Mouse (Mus musculus): ENCODE data around the gene Rpap3. TPM values are rescaled to one million over a fixed set of nuclear protein-coding genes. Genes with fewer than 3 reads are reported as not detected.

Rpap3 gene
- total RNA-seq, 1 experiment, result 32.2 TPM

DNA sequence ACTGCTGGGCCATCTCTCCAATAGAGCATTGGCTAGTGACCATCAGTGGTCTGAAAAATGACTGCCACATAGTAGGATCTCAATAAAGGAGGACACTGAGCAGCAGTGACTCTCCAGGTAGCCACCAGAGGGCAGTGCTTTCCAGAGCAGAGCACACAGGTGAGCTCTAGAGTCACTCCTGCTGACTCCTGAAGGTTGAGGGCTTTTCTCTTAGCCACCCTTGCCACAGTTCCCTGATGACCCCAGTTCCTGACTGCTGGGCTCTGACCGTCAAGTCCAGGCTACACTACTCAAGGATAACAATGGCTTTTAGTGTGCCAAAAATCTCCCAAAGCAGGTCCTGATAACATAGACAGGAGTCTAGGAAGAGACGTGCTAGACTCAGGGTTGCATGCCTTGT lies 46.1 kb upstream of the Rpap3 start:
- no peaks in the 10 kb centered on the region for H3K9me3 ChIP-seq (ENCODE audit: control insufficient read depth, insufficient read depth, low read depth, low read length)
- H3K4me3 ChIP-seq (ENCODE audit: insufficient read depth in 1 of 2, low read depth in 1 of 2, low read length in 2 of 2, poor library complexity in 1 of 2, severe bottlenecking in 1 of 2), result no peak overlapping the region
- H3K36me3 ChIP-seq (ENCODE audit: control insufficient read depth, insufficient read depth, low read length, poor library complexity, severe bottlenecking), result no peaks in the 10 kb centered on the region; the same call in 1 of the 2 replicates
- TF ChIP-seq CHD2 (IDR thresholded peaks at IDR 0.05; ENCODE audit: low read depth, low read length) (no peak), ZC3H11A (IDR thresholded peaks at IDR 0.05; ENCODE audit: borderline replicate concordance, low read depth, low read length) (0 out of 2 replicates have a peak, but pooled peaks have one; percentile 13), MAFK (IDR thresholded peaks at IDR 0.05; ENCODE audit: insufficient read depth, low read depth, low read length) (no peak), ZNF384 (IDR thresholded peaks at IDR 0.05; ENCODE audit: low read depth, low read length) (no peak), HCFC1 (IDR thresholded peaks at IDR 0.05; ENCODE audit: borderline replicate concordance, insufficient read depth, low read length) (no peak)
- DNase-seq (ENCODE audit: low read depth, low spot score), result no peak
- no peak overlapping the region for H3K9ac ChIP-seq (ENCODE audit: insufficient read depth, low read depth, low read length, poor library complexity, severe bottlenecking)
- H3K27ac ChIP-seq (ENCODE audit: insufficient read depth, low read depth, low read length, poor library complexity, severe bottlenecking), result no peak overlapping the region; the same call in 1 of the 2 replicates
- peaks cover 4 to 20% of the 10 kb centered on the region in 2 experiments; a peak in 3 of 4 replicates for H3K4me1 ChIP-seq (ENCODE audit: control insufficient read depth in 2 of 2, insufficient read depth in 2 of 2, low read length in 2 of 2, poor library complexity in 1 of 2)
- in situ Hi-C loops (cut with MboI; ENCODE audit: low sequenced_read_pairs in 2 of 2, unreplicated experiment in 2 of 2), result no loop called here

GRCm38 (mm10) chr15:97750697-97751096 lies 45.1 kb upstream of the Rpap3 start:
- Histone ChIP-seq H3K36me3 (ENCODE audit: control insufficient read depth, insufficient read depth, low read length, poor library complexity, severe bottlenecking) (no peaks in the 10 kb centered on the region; the same call in 1 of the 2 replicates), H3K9ac (ENCODE audit: insufficient read depth, low read depth, low read length, poor library complexity, severe bottlenecking) (no peak overlapping the region), H3K4me3 (ENCODE audit: insufficient read depth in 1 of 2, low read depth in 1 of 2, low read length in 2 of 2, poor library complexity in 1 of 2, severe bottlenecking in 1 of 2) (no peak overlapping the region), H3K9me3 (ENCODE audit: control insufficient read depth, insufficient read depth, low read depth, low read length) (no peaks in the 10 kb centered on the region), H3K4me1 (ENCODE audit: control insufficient read depth in 2 of 2, insufficient read depth in 2 of 2, low read length in 2 of 2, poor library complexity in 1 of 2) (peaks cover under 1 to 16% of the 10 kb centered on the region in 2 experiments; a peak in 3 of 4 replicates), H3K27ac (ENCODE audit: insufficient read depth, low read depth, low read length, poor library complexity, severe bottlenecking) (no peak overlapping the region)
- DNase-seq (ENCODE audit: low read depth, low spot score), result no peak
- in situ Hi-C loops (cut with MboI; ENCODE audit: low sequenced_read_pairs in 2 of 2, unreplicated experiment in 2 of 2), result no loop called here
- TF ChIP-seq ZC3H11A (IDR thresholded peaks at IDR 0.05; ENCODE audit: borderline replicate concordance, low read depth, low read length) (no peak), MAFK (IDR thresholded peaks at IDR 0.05; ENCODE audit: insufficient read depth, low read depth, low read length) (no peak), HCFC1 (IDR thresholded peaks at IDR 0.05; ENCODE audit: borderline replicate concordance, insufficient read depth, low read length) (no peak), ZNF384 (IDR thresholded peaks at IDR 0.05; ENCODE audit: low read depth, low read length) (no peak), CHD2 (IDR thresholded peaks at IDR 0.05; ENCODE audit: low read depth, low read length) (no peak)

DNA sequence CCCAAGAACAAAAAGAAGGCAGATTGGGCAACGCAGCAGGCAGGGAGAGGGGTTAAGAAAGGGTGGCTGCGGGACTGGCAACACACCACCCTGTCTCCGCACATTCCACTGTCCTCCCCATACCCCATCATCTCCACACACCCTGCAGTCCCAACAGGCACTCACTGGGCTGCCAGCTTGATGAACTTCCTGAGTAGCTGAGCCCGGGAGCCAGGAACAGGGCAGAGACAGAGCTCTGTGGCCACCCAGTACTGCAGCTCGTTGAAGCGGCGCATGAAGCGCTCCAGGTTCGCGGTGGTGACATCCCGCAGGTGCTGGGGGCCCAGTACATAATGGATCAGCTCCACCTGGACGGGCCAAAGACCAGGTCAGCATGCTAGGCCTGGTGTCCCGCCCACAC lies 44.2 kb upstream of the Rpap3 start:
- TF ChIP-seq ZC3H11A (IDR thresholded peaks at IDR 0.05; ENCODE audit: borderline replicate concordance, low read depth, low read length) (no peak), MAFK (IDR thresholded peaks at IDR 0.05; ENCODE audit: insufficient read depth, low read depth, low read length) (no peak), ZNF384 (IDR thresholded peaks at IDR 0.05; ENCODE audit: low read depth, low read length) (no peak), HCFC1 (IDR thresholded peaks at IDR 0.05; ENCODE audit: borderline replicate concordance, insufficient read depth, low read length) (no peak), CHD2 (IDR thresholded peaks at IDR 0.05; ENCODE audit: low read depth, low read length) (no peak)
- Histone ChIP-seq H3K9me3 (ENCODE audit: control insufficient read depth, insufficient read depth, low read depth, low read length) (no peaks in the 10 kb centered on the region), H3K4me1 (ENCODE audit: control insufficient read depth in 2 of 2, insufficient read depth in 2 of 2, low read length in 2 of 2, poor library complexity in 1 of 2) (peaks cover 0 to 11% of the 10 kb centered on the region in 2 experiments; a peak in 2 of 4 replicates), H3K36me3 (ENCODE audit: control insufficient read depth, insufficient read depth, low read length, poor library complexity, severe bottlenecking) (no peaks in the 10 kb centered on the region; the same call in 1 of the 2 replicates), H3K9ac (ENCODE audit: insufficient read depth, low read depth, low read length, poor library complexity, severe bottlenecking) (no peak overlapping the region), H3K27ac (ENCODE audit: insufficient read depth, low read depth, low read length, poor library complexity, severe bottlenecking) (no peak overlapping the region; the same call in 1 of the 2 replicates), H3K4me3 (ENCODE audit: insufficient read depth in 1 of 2, low read depth in 1 of 2, low read length in 2 of 2, poor library complexity in 1 of 2, severe bottlenecking in 1 of 2) (no peak overlapping the region)
- in situ Hi-C loops (cut with MboI; ENCODE audit: low sequenced_read_pairs in 2 of 2, unreplicated experiment in 2 of 2), result no loop called here
- DNase-seq (ENCODE audit: low read depth, low spot score), result no peak

DNA sequence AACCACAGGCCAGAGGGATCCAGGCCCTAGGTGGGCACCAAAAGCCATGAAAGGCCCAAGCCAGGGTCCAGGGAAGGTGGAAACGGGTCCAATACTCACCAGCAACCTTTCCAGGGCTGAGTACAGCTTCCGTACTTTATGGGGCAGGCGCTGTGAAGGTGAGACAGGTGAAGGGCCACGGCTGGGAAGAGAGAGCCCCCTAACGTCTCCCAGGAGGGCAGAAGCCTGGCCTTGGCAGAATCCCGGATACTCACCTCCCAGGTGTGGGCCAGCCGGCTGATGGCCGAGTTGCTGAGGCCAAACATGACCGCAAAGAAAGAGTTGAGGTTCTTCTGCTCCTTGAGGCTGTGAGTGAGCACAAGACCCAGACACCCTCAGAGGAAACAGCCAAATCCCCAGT lies 43.8 kb upstream of the Rpap3 start:
- DNase-seq (ENCODE audit: low read depth, low spot score), result no peak
- no peak overlapping the region for H3K9ac ChIP-seq (ENCODE audit: insufficient read depth, low read depth, low read length, poor library complexity, severe bottlenecking)
- H3K36me3 ChIP-seq (ENCODE audit: control insufficient read depth, insufficient read depth, low read length, poor library complexity, severe bottlenecking), result no peaks in the 10 kb centered on the region; the same call in 1 of the 2 replicates
- in situ Hi-C loops (cut with MboI; ENCODE audit: low sequenced_read_pairs in 2 of 2, unreplicated experiment in 2 of 2), result no loop called here
- TF ChIP-seq CHD2 (IDR thresholded peaks at IDR 0.05; ENCODE audit: low read depth, low read length), result no peak
- no peak for TF ChIP-seq MAFK (IDR thresholded peaks at IDR 0.05; ENCODE audit: insufficient read depth, low read depth, low read length)
- TF ChIP-seq HCFC1 (IDR thresholded peaks at IDR 0.05; ENCODE audit: borderline replicate concordance, insufficient read depth, low read length), result no peak
- peaks cover 0 to 10% of the 10 kb centered on the region in 2 experiments; a peak in 2 of 4 replicates for H3K4me1 ChIP-seq (ENCODE audit: control insufficient read depth in 2 of 2, insufficient read depth in 2 of 2, low read length in 2 of 2, poor library complexity in 1 of 2)
- no peaks in the 10 kb centered on the region for H3K9me3 ChIP-seq (ENCODE audit: control insufficient read depth, insufficient read depth, low read depth, low read length)
- no peak overlapping the region for H3K4me3 ChIP-seq (ENCODE audit: insufficient read depth in 1 of 2, low read depth in 1 of 2, low read length in 2 of 2, poor library complexity in 1 of 2, severe bottlenecking in 1 of 2)
- H3K27ac ChIP-seq (ENCODE audit: insufficient read depth, low read depth, low read length, poor library complexity, severe bottlenecking), result no peak overlapping the region

All from ES-E14 (cell line).